Mouse (Mus musculus): ENCODE data around the gene Nfe2l2.

GRCm38 (mm10) chr2:75716046-75717016 lies 11.9 kb upstream of the Nfe2l2 start:
- TF ChIP-seq CTCF (IDR thresholded peaks at IDR 0.05; ENCODE audit: control insufficient read depth, insufficient read depth, insufficient read length) (no peak), USF1 (IDR thresholded peaks at IDR 0.05; ENCODE audit: low read depth) (no peak), MAX (IDR thresholded peaks at IDR 0.05) (no peak), MYOG (IDR thresholded peaks at IDR 0.05; ENCODE audit: control insufficient read depth, extremely low read depth, insufficient read length) (no peak), MYOD1 (IDR thresholded peaks at IDR 0.05; ENCODE audit: control insufficient read depth, insufficient read length, low read depth) (no peak), CEBPB (IDR thresholded peaks at IDR 0.05; ENCODE audit: low read depth) (no peak)
